Mouse (Mus musculus): ENCODE measurements around the gene Ptpn11. TPM values are rescaled to one million over a fixed set of nuclear protein-coding genes. Genes with fewer than 3 reads are reported as not detected.
A peak's percentile ranks its signal among the peaks of the same experiment; 100 is the strongest.
"Not testable (repeated sequence)": the region's sequence is repeated elsewhere in the genome, so short reads cannot be mapped to it uniquely, and the experiment has no call there.

The Ptpn11 gene
- total RNA-seq (2021): 10 to 100 TPM; 87.7 to 90.7 TPM
- long read RNA-seq, experiment 1, full-length matches to known transcripts: 6 of 14 reads
- long read RNA-seq, experiment 1, partial matches to known transcripts: 4 of 14 reads
- long read RNA-seq, experiment 1, other reads (novel, unspliced or antisense): 4 of 14 reads
- long read RNA-seq, experiment 2, full-length matches to known transcripts: 3 of 13 reads
- long read RNA-seq, experiment 2, partial matches to known transcripts: 4 of 13 reads
- long read RNA-seq, experiment 2, other reads (novel, unspliced or antisense): 6 of 13 reads

- DNase-seq (ENCODE audit: low spot score in 2 of 2): peak; percentile 74 to 83
These were observed at the start of gene Ptpn11 for GRCm38 (mm10) chr5:121190836-121191583. Ptpn11 (minus strand) TSS chr5:121191397.

DNA sequence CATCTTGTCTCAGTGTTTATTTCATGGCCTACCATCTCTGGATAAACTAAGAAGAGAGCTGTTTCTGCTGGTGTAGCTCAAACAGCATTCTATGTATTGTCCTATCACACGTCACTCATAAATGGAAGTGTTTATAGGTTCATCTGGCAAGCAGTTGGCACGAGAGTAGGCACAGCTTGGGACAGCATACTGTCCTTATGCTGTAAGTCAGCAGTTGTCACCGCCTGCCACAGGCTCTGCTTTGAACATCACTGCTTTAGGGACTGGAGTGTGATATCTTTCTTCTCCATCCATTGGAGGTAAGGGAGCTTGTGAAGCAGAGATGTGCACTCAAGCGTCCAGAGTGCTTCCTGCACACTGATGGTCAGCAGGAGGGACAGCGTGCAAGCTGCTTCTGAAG is 48.6 kb upstream of the Ptpn11 start:
- DNase-seq (ENCODE audit: low spot score in 2 of 2): peak; percentile 45 to 74

- no peak for DNase-seq (ENCODE audit: low spot score in 2 of 2)
These were observed 47.0 kb upstream of the Ptpn11 start for GRCm38 (mm10) chr5:121238208-121238607.

- DNase-seq (ENCODE audit: low spot score in 2 of 2): peak in 1 of 2 experiments; percentile 57
These were observed 45.0 kb upstream of the Ptpn11 start for GRCm38 (mm10) chr5:121236171-121236570.

DNA sequence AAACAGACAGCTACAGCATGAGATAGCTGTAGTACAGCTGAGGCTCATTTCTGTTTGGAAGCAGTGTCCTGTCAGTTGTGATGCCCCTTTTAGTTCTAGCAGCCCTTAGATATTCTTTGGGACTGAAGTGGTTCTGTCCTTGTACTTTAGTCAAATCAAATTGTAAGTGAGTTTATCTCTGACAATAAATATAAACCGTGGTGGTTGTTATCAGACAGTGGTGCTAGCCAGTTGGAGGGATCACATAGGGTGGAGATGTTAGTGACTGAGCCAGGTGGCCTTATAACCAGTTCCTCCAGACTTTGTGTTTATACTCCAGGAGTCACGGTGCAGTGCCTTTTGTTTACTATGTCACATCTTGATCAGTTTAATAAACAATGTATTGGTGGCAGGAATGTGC is 42.5 kb upstream of the Ptpn11 start:
- no peak for DNase-seq (ENCODE audit: low spot score in 2 of 2)

DNA sequence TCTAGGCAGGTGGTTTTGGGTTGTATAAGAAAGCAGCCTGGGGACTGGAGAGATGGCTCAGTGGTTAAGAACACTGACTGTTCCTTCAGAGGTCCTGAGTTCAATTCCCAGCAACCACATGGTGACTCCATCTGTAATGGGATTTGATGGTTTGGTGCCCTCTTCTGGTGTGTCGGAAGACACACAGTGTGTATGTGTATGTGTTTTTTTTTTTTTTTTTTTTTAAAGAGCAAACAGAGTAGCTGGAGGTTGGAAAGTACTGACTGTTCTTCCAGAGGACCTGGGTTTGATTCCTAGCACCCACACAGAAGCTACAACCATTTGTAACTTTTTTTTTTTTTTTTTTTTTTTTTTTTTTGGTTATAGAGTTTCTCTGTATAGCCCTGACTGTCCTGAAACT is 41.6 kb upstream of the Ptpn11 start:
- DNase-seq (ENCODE audit: low spot score in 2 of 2): no peak

GRCm38 (mm10) chr5:121230811-121231210 is 39.6 kb upstream of the Ptpn11 start:
- no peak for DNase-seq (ENCODE audit: low spot score in 2 of 2)

- DNase-seq (ENCODE audit: low spot score in 2 of 2): no peak
These were observed 38.0 kb upstream of the Ptpn11 start for GRCm38 (mm10) chr5:121229182-121229581.

- not testable (repeated sequence) for DNase-seq (ENCODE audit: low spot score in 2 of 2)
These were observed 36.1 kb upstream of the Ptpn11 start for GRCm38 (mm10) chr5:121227330-121227729.

DNA sequence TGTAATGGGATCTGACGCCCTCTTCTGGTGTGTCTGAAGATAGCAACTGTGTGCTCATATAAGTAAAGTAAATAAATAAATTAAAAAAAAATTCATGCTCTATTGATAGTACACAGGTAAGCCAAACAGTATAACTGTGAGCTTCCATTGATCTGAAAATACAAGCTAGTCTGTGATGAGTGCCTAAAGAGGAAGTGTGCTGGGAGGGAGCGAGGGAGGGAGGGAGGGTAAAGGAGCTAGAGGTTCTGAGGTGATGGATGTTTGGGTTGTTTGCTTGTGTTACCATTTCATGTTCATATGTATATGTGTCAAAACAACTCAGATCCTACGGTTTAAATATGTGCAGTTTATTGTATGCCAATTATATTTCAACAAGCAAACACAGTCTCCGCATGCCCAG is 35.6 kb upstream of the Ptpn11 start:
- DNase-seq (ENCODE audit: low spot score in 2 of 2): no peak

DNA sequence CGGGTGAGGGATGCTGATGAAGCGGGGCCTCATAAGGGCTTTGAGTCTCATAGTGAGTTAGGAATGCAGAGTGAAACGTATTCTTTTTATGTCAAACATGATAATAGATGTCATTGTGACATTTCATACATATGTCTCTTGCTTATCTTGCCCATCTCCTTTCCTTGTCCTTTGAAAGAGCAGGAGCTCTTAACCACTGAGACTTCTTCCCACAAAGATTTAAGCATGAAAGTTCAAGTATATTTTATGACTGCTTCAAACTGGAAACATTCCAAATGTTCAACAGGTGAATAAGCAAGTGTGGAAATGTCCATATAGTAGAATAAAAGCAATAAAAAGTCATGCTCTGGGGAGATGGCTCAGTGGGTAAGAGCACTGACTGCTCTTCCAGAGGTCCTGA is 35.2 kb upstream of the Ptpn11 start:
- DNase-seq (ENCODE audit: low spot score in 2 of 2): no peak

- DNase-seq (ENCODE audit: low spot score in 2 of 2): no peak
These were observed 34.7 kb upstream of the Ptpn11 start for GRCm38 (mm10) chr5:121225854-121226253.

DNA sequence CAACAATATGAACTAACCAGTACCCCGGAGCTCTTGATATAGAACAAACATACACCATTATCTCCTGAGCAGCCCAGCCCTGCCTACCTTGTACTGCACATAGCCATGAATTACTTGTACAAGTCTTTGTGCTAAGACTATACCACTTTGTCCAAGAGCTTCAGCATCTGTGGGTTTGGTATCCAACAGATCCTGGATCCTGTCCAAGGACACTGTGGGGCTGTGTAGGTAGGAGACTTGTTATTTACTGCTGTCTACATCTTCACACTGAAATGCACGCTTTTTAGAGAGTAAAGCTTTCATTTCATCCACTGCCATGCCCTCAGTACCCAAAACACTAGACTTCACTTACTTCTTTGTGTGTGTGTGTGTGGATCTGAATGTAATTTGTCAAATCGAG is 33.7 kb upstream of the Ptpn11 start:
- DNase-seq (ENCODE audit: low spot score in 2 of 2): no peak

- not testable (repeated sequence) for DNase-seq (ENCODE audit: low spot score in 2 of 2)
These were observed 32.8 kb upstream of the Ptpn11 start for GRCm38 (mm10) chr5:121224020-121224419.

DNA sequence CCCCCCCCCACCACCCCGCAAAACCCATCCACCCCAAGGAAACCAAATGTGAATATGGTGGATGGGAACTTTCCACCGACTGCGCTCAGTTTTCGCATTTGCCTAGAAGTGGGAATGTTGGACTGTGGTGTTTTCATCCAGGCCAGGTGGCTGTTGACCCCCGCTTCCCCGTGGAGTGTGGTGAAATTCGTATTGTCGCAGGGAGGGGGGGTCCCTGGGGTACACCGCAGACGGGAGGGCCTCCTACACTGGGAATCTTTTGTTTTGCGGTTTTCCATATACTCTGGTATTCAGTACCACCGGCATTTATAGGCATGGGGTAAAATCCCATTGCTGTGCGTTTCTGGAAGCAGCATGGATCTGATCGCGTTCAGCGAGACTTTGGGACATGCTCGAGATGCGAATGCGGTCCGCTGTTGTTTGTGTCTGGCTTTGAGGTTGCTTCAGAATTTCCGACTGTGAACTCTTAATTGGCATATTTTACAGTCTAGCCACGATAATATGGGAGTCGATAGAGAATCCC is 30.2 kb upstream of the Ptpn11 start:
- no peak for DNase-seq (ENCODE audit: low spot score in 2 of 2)

- peak; percentile 52 to 65 for DNase-seq (ENCODE audit: low spot score in 2 of 2)
These were observed 29.6 kb upstream of the Ptpn11 start for GRCm38 (mm10) chr5:121220732-121221301.

- peak; percentile 95 to 97 for DNase-seq (ENCODE audit: low spot score in 2 of 2)
These were observed 29.0 kb upstream of the Ptpn11 start, which contains the start of gene Hectd4 for GRCm38 (mm10) chr5:121219980-121220731. Hectd4 (plus strand) TSS chr5:121220219.

DNA sequence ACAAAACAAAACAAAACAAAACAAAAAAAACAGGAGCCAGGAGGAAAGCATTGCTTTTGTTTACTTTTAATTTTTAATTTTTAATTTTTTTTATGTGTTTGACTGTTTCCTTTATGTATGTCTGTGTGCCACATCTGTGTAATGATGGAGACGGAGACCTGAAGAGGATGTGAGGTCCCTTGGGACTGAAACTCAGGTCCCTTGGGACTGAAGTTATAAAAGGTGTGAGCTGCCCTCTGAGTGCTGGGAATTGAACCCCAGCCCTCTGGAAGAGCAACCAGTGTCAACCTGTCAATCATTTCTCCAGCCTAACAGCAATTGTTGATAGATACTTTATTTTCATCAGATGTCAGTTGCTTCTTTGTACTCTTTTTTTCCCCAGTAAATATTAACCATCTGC is 28.0 kb upstream of the Ptpn11 start:
- no peak for DNase-seq (ENCODE audit: low spot score in 2 of 2)

GRCm38 (mm10) chr5:121217313-121217634 is 26.1 kb upstream of the Ptpn11 start:
- no peak for DNase-seq (ENCODE audit: low spot score in 2 of 2)

DNA sequence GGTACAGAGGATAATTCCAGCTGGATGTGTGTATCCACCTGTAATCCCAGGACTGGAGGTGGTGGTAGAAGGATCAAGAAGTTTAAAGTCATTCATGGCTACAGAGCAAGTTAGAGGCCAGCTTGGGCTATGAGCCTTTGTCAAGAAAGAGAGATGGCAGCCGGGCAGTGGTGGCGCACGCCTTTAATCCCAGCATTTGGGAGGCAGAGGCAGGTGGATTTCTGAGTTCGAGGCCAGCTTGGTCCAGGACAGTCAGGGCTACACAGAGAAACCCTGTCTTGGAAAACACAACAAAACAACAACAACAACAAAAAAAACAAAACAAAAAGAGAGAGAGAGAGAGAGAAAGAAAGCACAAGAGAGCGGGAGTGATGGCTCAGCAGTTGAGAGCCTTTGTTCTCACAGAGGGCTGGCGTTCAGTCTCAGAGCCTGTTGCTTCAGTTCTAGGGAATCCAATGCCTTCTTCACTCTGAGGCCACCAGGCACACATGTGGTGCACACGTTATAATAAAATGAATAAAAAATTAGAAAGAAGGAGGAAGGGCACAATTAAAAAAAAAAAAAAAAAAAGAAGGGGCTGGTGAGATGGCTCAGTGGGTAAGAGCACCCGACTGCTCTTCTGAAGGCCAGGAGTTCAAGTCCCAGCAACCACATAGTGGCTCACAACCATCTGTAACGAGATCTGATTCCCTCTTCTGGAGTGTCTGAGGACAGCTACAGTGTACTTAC is 25.6 kb upstream of the Ptpn11 start:
- DNase-seq (ENCODE audit: low spot score in 2 of 2): not testable (repeated sequence)

DNA sequence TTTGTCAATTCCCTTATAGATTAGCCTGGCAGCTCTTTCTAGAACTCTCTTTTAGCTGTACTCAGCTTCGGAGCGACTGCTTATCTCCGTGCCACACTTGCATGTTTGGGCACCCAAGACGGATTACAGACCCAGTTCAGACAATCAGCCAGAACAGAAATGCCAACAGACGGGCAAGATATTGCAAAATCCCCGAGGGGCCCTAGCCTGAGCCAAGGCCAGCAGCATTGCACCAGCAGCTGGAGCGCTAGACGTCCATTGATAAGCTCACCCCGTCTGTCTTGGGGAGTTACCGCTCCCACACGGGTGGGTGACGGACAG is 24.9 kb upstream of the Ptpn11 start:
- DNase-seq (ENCODE audit: low spot score in 2 of 2): no peak
